Mouse (Mus musculus) gastrocnemius, postnatal 25 days (tissue): ENCODE results near the gene G6pc. TPM values are rescaled to one million over a fixed set of nuclear protein-coding genes. Genes with fewer than 3 reads are reported as not detected.
A peak's percentile ranks its signal among the peaks of the same experiment; 100 is the strongest.
"Not testable (repeated sequence)": the region's sequence is repeated elsewhere in the genome, so short reads cannot be mapped to it uniquely, and the experiment has no call there.

Experiments
- DNase-seq: peaks from one replicate; pipeline ENCODE4 v3.0.0; 2022
- total RNA-seq, 2 experiments: library from RNA; stranded (reverse); gene quantifications; 1 replicate in 1 of 2; 2 replicates in 1 of 2; pipeline ENCODE4 v1.2.3; 2021

Gene G6pc
- total RNA-seq, 2 experiments from 2014 or later, result not detected

DNA sequence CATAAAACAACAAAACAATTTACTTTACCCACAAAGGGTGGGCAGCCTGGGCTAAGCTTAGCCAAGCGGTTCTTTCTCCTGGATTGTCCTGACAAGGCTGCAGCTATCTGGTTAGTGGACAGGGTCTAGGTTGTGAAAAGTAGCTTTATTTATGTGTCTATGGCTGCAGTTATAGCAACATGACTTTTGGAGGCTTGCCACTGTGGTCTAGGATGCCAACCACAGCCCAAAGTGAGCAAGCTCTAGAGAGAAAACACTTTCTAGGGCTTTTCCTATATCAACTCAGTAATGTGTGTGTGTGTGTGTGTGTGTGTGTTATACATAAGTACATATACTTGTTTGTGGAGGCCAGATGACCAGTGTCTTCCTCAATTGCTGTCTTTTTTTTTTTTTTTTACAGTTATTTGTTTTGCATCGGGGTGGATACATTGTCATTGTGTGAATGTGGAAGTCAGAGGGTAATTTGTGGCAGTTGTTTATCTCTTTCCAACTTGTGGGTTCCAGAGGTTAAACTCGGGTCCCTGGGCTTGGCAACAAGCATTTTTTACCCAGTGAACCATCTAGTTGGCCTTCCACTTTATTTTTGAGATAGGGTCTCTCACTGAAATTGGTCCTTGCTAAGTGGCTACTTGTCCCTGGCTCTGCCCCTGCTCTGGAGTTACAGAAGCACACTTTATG is 9.7 kb upstream of the G6pc start:
- DNase-seq, result no peak

DNA sequence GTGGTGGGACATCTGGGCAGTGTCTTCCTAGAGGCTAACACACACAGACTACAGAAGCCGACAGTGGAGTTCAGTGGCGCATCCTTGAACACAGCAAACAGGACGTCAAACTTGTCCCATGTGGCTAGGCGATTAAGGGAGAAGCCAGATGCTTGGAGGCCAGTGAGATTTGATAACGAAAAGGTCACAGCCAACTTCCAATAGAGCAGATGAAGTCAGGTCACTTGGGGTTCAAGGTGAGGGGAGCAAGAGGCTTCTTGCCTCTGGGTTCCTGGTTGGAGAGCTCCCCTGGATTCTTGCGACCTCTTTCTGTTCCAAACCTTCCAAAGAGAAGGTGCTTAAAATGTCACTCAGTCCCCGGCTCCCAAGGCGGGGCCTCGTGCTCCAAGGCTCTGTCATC is 7.6 kb upstream of the G6pc start:
- no peak for DNase-seq

DNA sequence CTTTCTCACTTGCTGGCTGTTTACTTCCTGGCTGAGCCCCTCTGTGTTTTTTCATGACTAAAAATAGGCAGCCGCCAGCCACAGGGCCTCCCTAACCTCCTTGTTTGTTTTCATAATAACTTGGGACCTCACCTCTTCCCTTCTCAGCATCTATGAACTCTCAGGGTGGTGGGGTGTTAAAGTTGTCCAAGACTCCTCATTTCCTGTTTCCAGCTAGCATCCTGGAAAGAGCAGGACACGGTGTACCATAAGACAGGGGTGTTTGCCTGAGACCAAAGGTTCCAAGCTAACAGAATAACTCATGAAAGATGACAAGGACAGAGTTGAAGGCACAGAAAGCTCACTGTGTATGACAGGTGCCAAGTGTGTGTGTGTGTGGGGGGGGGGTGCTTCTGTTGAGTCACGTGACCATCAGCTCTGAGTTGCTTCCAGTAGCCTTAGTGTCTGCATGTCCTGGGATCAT is 6.7 kb upstream of the G6pc start:
- peak; percentile 18 for DNase-seq

DNA sequence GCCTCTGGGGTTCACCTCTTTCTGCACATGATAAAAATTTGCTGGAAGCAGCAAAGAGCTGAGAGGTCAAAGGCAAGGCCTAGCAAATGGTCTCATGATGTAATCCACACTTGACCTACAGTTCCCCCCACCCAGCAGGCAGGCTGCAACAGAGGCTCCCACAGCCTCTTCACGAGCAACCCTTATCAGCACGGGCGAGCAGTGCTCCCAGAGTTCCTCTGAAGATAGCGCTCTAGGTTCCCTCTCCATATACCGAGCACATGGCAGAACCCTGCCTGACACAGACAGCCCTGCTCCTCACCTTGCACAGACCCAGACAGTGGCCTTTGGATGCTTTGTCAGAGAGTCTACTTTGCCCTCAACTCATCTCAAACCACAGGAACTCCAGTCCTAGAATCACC is 2.8 kb upstream of the G6pc start:
- DNase-seq, result no peak

DNA sequence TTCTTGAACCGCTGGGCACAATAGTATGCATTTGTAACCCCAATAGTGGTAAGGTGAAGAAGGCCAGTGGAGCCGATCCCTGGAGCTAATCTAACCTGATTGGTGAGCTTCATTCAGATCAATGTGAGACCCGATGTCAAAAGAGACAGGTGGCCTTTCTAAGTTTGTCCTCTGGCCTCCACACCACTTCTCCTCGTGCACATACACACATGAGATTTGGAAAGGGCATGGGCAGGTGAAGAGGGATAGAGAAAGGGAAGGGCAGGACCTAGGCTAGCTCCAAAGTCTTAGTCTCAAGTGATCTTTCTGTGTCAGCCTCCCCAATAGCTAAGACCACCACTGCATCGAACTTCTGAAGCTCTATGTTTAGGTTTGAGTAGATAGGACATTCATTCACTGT is 2.8 kb downstream of the G6pc start:
- DNase-seq, result no peak

DNA sequence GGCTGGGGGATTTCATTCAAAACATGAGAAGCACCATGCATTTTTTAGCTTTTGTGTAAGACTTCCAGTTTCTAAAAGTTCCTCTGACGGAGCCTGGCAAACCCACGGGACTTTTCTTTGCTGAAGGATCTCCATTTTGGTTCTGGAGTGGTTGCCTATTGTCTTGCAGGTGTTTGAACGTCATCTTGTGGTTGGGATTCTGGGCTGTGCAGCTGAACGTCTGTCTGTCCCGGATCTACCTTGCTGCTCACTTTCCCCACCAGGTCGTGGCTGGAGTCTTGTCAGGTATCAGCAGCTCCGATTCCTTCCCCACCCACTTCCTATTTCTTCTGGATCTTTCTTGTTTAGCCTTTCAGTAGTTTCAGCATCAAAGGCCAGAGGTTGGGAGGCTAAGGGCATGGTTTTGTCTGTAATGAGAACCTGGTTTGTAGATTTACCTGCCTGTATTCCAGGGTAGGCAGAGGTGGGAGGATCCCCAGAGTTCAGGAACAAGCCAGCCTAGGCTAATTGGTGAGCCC is 7.1 kb downstream of the G6pc start:
- no peak for DNase-seq

DNA sequence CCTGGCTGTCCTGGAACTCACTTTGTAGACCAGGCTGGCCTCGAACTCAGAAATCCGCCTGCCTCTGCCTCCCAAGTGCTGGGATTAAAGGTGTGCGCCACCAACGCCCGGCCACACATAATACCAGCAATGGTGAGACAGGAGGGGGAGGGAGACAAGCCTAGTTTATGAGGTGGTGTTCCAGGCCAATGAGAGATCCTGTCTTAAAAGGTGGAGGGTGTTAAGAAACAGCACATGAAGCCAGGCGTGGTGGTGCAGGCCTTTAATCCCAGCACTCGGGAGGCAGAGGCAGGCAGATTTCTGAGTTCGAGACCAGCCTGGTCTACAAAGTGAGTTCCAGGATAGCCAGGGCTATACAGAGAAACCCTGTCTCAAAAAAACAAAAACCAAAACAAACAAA is 10.8 kb downstream of the G6pc start:
- not testable (repeated sequence) for DNase-seq

DNA sequence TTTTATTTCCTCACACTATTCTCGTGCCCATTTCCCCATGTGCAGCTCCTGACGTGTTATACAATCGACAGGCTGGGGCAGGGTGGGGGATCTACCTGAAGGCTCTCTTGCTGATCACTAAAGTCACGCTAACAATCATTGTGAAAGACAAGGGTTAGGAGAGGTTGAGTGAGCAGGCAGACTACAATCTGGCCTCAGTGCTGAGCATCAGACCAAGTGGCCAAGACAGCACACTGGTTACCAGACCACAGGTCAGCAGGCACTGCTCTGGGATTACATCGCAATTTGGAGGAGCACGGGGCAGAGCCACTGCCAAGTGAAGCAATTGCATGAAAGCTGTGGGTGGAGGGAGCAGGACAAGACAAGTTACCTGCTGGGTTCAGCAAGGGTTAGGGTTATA is 11.6 kb downstream of the G6pc start:
- DNase-seq, result no peak

DNA sequence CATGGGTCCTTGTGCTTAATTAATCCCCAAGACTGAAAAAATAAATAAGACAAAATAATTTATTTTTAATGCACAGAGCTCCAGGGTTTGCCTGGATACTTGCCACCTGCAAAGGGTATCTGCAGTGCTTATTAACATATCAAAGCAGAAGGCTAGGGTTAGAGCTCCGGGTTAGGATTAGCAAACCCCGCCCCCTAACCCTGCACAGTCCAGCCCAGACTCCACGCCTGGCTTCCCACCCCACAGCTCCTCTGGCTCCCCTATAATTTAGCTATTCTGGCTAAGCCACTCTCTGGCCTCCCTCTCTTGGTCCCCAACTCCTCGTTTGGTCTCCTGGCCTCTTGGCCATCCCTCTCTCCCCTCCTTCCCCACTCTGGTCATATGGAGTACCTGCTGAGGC is 14.5 kb downstream of the G6pc start:
- no peak for DNase-seq

DNA sequence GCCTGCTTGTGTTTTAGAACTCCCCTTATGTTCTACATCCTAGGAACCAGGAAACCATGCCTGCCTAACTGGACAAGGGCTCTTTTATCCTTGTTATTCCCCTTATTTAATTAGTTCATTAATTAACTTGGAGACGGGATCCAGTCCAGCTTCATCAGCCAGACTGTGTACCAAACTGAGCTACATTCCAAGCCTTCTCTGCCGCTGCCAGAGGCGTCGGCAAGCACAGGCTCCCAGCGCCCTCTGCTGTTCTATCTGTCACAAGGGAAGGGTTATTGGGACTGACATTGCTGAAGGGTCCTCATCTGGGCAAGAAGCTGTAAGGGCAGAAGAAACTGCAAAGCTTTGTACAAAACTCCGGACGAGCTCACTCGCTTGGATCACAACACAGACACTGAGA is 27.7 kb downstream of the G6pc start:
- DNase-seq, result peak; percentile 41

DNA sequence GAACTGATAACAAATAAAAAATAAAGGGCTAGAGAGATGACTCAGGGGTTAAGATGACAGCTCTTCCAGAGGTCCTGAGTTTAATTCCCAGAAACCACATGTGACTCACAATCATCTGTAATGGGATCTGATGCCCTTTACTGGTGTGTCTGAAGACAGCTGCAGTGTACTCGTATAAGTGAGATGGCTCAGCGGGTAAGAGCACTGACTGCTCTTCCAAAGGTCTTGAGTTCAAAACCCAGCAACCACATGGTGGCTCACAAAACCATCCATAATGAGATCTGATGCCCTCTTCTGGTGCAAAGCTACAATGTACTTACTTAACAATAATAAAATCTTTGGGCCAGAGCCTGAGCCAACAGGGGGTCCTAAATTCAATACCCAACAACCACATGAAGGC is 47.9 kb downstream of the G6pc start:
- no peak for DNase-seq

DNA sequence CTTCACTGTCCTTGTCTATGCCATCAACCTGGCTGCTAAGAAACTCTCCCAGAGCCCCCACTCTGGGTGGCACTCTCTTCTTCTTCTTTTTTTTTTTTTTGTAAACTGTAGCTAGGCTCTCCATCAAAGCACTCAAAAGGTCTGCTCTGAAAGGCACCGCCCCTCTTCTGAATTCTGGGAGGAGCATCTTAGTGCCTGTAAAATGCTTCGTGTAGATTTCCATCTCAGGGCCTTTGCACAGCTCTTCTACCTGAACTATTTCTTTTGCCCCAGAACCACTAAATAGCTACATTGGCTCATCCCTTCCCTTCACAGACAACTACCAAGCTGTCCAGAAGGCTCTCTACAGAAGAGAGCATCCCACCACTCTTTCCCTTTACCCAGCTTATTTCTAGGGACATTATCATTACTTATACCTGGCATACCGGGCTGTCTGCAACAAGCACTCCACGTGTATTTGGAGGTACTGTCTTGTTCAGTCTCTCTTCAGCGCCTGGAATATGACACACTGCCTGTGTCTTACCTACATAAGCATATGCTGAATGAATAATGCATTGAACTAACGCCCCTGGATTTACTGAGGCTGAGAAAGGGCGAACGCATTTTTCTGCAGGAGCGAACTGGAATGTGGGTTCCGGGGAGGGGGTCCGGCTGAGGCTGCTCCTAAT is 49.2 kb downstream of the G6pc start:
- DNase-seq, result no peak

DNA sequence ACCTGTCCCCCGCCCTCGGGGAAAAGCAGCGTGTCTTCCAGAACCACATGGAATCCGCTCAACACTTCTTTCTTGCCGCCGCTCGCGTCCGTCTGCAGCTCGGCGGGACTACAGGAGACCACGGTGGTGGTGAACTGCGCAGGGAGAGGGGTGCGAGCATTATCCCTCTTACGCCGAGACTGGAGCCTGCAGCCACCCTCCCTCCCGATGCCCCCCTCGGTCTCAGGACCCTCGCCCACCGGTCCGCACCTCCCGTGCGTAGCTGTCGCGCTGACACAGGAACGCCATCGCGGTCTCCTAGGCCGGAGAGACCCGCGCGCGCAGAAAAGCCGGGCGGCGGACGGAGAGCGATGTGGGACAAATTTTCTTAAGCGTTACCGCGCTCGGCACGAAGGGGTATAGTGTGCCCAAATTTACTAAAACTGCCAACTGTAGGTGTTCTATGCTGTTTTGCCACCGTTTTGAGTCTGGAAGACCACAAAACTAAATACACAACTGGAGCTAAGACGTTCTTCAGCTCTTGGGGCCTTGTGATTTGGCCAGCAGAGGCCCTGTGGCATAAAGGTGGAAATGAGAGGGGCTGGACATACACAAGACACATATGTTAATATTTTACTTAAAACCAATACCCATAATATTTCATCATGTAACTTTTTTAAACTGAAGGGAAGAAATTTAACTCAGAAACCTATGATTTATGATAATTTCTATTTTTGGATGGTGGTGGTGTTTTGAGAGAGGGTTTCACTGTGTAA is 49.9 kb downstream of the G6pc start, which contains the start of gene Aarsd1:
Aarsd1 (minus strand) TSS at position 515 of the 755 bp plus-strand sequence.
- DNase-seq, result peak; percentile 85

DNA sequence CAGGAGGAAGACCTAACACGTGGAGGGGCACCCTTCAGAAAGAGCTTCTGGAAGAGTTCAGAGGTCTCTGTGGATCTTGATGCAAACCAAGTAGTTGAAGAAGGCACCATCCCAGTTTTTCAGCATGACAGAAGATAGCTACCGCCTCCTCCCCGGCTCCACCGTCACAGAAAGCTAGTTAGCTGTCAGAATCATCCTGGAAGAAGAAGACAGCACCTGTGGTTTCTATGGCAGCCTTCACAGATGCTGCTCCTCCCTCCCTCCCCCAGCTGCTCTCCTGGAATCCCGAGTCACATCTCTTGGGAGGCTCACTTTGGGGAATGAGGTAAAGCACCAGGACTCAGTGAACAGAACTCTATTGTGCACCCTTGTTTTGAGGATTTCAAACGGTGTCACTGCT is 51.6 kb downstream of the G6pc start:
- no peak for DNase-seq

DNA sequence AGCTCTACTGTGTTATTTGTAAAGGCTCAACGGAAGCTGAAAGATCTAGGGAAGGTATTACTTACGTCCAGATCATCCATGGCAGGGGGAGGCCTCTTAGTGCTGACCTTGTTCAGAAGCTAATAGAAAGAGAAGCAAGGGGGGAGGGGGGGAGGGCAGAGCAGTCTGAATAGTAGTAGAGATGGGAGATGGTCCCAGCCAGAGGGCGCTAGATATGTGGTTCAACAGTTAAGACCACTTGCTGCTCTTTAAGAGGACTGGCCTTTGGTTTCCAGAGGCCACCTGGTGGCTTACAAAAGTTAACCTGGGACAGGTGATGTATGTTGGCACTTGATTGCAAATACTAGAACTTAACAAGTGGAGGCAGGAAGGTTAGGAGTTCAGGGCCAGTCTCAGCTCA is 52.2 kb downstream of the G6pc start:
- DNase-seq, result no peak

DNA sequence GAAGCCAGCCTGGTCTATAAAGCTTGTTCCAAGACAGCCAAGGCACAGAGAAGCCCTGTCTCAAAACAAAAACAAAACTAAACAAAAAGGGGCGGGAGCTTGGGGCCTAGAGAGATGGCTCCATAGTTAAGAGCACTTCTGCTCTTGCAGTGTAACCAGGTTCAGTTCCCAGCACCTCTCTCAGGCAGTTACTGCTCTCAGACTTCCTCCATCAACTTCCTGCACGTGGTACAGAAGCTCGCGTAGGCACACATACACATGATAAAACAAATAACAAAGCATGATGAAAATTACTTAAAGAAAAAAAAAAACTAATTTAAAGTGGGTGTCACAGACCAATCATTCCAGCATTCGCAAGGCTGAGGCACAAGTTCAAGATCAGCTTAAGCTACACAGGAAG is 52.8 kb downstream of the G6pc start:
- DNase-seq, result no peak

DNA sequence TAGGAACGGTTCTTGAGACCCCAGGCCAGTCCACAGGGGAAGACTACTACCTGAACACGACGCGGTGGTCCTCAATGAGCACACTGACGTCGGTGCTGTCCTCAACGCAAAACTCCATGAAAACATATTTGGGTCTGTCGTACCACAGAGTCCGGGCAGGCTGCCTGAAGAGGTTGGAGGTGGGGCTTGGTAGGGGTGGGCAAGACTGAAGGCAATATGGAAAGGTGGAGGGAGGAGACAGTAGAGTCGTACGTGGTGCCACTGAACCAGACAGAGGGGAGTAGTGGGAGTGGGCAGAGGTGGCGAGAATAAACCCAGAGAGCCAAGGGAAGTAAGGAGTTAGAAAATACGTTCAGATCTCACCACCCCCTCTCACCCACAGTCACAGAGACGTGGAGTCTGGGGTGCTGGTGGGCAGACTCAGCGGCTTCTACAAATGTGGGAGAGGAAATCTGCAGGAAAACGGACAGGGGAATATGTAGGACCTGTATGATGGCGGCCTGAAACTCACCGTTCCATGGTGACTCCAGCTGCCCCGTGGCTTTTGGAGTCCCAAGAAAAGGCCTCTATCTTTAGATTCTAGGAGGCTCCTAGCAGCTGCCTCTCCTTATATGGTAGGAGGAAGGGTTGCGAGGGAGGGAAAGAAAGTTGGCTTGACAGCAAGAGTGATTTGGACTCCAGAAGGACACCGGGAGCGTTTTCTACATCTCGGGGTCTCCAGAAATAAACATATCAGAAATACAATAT is 56.9 kb downstream of the G6pc start, which contains the start of gene Gm27029:
Gm27029 (minus strand) TSS at position 692 of the 747 bp plus-strand sequence.
- no peak for DNase-seq

DNA sequence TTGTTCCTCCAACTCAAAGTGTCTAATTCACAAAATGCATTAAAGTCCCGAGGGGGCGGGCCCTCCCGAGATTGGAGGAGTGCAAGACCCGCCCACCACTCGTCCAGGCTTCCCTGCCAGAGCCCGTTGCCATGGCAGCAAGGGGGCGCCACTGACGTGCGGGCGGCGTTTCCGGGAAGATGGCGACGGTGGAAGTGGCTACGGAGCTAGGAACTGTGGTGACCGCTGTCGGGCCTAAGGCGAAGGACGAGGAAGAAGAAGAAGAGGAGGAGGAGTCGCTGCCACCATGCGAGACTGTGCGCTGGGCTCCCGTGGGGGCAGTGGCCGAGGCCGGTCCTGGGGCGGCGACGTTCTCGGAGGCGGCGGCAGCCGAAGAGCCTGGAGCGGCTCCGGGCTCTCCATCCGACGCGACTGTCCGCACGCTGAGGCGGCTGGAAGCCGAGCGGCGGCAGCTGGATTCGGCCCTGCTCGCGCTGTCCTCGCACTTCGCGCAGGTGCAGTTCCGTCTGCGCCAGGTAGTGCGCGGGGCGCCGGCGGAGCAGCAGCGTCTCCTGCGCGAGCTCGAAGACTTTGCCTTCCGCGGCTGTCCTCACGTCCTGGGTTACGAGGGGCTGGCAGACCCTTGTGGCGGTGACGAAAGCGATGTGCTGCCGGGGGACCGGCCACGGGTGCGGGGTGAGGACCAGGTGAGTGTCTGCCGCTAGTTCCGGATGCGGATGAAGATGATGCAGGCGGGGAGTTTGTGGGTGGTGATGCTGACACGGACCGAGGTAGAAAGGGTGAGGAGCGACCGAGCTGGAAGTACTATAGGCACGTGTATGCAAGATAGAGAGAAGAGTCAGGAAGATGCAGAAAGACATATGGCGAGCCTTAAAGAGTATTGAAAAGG is 57.8 kb downstream of the G6pc start, which contains the start of the genes Rundc1 and Ptges3l:
Rundc1 (plus strand) TSS at position 161 of the 889 bp plus-strand sequence.
Ptges3l (minus strand) TSS at position 409 of the 889 bp plus-strand sequence.
- peak; percentile 95 for DNase-seq

DNA sequence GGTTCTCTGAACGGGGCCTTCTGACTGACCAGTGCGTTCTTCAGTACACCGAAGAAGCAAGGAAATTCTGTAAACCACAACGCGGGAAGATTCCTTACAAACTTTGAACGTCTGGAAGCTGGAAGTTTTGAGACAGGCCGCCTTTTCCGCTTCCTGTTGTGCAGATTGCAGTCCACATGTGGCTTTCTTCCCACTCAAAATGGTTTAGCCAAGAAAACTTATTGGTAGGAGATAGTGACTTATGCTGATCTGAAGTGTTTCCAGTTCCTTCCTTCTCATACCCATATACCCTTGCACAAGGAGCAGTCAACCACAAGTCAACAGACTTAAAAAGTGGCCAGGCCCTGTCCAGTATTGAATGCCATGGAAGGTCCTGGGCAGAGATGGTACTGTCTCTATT is 58.8 kb downstream of the G6pc start:
- DNase-seq, result no peak
